Mouse (Mus musculus): Measurements from ENCODE around the gene Camk1d. TPM values are rescaled to one million over a fixed set of nuclear protein-coding genes. Genes with fewer than 3 reads are reported as not detected.
"Not testable (repeated sequence)": the region's sequence is repeated elsewhere in the genome, so short reads cannot be mapped to it uniquely, and the experiment has no call there.

The Camk1d gene
- polyA plus RNA-seq, 1 experiment from 2014 or later: 2.4 TPM

DNA sequence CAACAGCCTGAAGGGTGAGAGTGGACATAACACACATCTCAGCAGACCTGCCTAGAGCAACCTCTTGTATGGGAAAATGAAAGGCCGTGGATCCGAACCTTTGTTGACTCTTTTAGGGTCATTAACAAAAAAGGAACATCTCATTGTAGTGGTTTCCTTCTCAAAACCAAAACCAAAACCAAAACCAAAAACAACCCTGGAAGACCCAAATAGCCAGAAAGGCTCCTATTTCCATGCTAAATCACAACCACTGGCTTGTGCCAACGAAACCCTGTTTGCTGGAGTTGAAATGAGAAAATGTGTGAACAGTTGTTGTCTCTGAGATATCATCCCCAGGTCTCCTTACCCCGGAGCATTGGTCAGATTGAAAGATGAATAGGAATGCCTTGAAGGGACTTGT is 321.8 kb downstream of the Camk1d start:
- H3K9me3 ChIP-seq (replicated peaks): no peaks in the 10 kb centered on the region
- no peak for ATAC-seq (replicated peaks; ENCODE audit: insufficient number of reproducible peaks, insufficient read depth, low FRiP score, low read depth)
- no peak overlapping the region for H3K27ac ChIP-seq
- H3K9ac ChIP-seq: no peak overlapping the region
- no peak overlapping the region for H3K4me3 ChIP-seq
- no peaks in the 10 kb centered on the region for H3K36me3 ChIP-seq
- H3K4me1 ChIP-seq (replicated peaks): no peaks in the 10 kb centered on the region; the same call in 1 of the 2 replicates
- no peak overlapping the region for H3K4me2 ChIP-seq
- H3K27me3 ChIP-seq: no peaks in the 10 kb centered on the region
- 75% methylated on average over 4 of the region's 4 CpGs for WGBS

GRCm38 (mm10) chr2:5388381-5388780 is 325.9 kb downstream of the Camk1d start:
- H3K9ac ChIP-seq: no peak overlapping the region
- H3K4me2 ChIP-seq: no peak overlapping the region
- 73% methylated on average over 7 of the region's 7 CpGs for WGBS
- H3K4me1 ChIP-seq (replicated peaks): peaks cover 5% of the 10 kb centered on the region
- no peaks in the 10 kb centered on the region for H3K36me3 ChIP-seq
- no peaks in the 10 kb centered on the region for H3K9me3 ChIP-seq (replicated peaks)
- no peak for ATAC-seq (replicated peaks; ENCODE audit: insufficient number of reproducible peaks, insufficient read depth, low FRiP score, low read depth)
- no peak overlapping the region for H3K4me3 ChIP-seq
- no peak overlapping the region for H3K27ac ChIP-seq
- H3K27me3 ChIP-seq: no peaks in the 10 kb centered on the region

- no peaks in the 10 kb centered on the region for H3K27me3 ChIP-seq
- H3K27ac ChIP-seq: peak overlapping the region; percentile 29; the same call in 1 of the 2 replicates
- H3K4me1 ChIP-seq (replicated peaks): peaks cover 11% of the 10 kb centered on the region
- H3K4me3 ChIP-seq: no peak overlapping the region
- peak overlapping the region; percentile 1; the same call in 1 of the 2 replicates for H3K4me2 ChIP-seq
- no peaks in the 10 kb centered on the region for H3K9me3 ChIP-seq (replicated peaks)
- no peak overlapping the region for H3K9ac ChIP-seq
- H3K36me3 ChIP-seq: no peaks in the 10 kb centered on the region
- whole genome bisulfite sequencing: 32% methylated on average over 12 of the region's 12 CpGs
- ATAC-seq (replicated peaks; ENCODE audit: insufficient number of reproducible peaks, insufficient read depth, low FRiP score, low read depth): no peak
Observed at GRCm38 (mm10) chr2:5381712-5382710, 332.3 kb downstream of the Camk1d start.

DNA sequence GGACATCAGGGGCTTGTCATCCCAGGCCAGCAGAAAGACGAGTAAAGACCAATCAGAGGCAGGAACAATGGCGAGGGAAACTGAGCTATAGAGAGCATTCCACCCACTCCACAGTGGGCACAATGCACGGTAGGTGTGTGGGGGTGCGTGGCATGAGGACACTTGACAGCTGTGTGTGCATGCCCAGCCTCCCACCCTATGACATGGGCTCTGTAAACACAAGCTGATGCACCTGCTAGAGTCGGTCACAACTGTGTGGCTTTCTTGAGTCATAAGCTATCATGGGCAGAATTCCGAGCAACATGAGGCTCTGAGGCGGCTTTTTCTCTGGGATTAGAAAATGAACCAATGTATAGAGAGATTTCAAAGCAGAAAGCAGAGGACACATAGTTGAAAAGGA is 333.3 kb downstream of the Camk1d start:
- H3K27ac ChIP-seq: no peak overlapping the region
- no peaks in the 10 kb centered on the region for H3K36me3 ChIP-seq
- ATAC-seq (replicated peaks; ENCODE audit: insufficient number of reproducible peaks, insufficient read depth, low FRiP score, low read depth): no peak

DNA sequence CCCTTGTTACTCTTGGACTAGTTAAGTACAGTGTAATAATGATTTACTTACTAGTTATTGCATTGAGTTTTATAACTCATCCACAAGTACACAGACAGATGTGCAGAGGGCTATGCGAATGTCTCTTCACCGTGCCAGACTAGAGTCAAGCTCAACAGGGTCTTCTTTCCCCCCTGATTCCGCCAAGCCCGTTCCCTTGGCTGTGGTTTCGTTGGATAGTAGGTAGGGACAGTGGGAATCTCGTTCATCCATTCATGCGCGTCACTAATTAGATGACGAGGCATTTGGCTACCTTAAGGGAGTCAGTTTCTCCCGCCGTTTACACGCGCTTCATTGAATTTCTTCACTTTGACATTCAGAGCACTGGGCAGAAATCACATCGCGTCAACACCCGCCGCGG is 335.4 kb downstream of the Camk1d start:
- not testable (repeated sequence) for H3K4me2 ChIP-seq; H3K4me3 ChIP-seq; H3K9me3 ChIP-seq (replicated peaks); H3K9ac ChIP-seq; H3K27me3 ChIP-seq; H3K27ac ChIP-seq; ATAC-seq (replicated peaks; ENCODE audit: insufficient number of reproducible peaks, insufficient read depth, low FRiP score, low read depth); H3K36me3 ChIP-seq; H3K4me1 ChIP-seq (replicated peaks)
- WGBS: 52% methylated on average over 18 of the region's 18 CpGs

More for the DNA sequence above, 333.3 kb downstream of the Camk1d start:
- 79% methylated on average over 7 of the region's 7 CpGs for WGBS
- no peaks in the 10 kb centered on the region for H3K9me3 ChIP-seq (replicated peaks)
- no peaks in the 10 kb centered on the region for H3K27me3 ChIP-seq
- H3K4me2 ChIP-seq: no peak overlapping the region
- no peak overlapping the region for H3K9ac ChIP-seq
- peaks cover 9% of the 10 kb centered on the region for H3K4me1 ChIP-seq (replicated peaks)
- no peak overlapping the region for H3K4me3 ChIP-seq

- no peak overlapping the region for H3K4me3 ChIP-seq
- H3K4me1 ChIP-seq (replicated peaks): peaks cover 9% of the 10 kb centered on the region
- no peaks in the 10 kb centered on the region for H3K36me3 ChIP-seq
- no peaks in the 10 kb centered on the region for H3K9me3 ChIP-seq (replicated peaks)
- no peak overlapping the region for H3K4me2 ChIP-seq
- no peaks in the 10 kb centered on the region for H3K27me3 ChIP-seq
- H3K9ac ChIP-seq: no peak overlapping the region
- no peak for ATAC-seq (replicated peaks; ENCODE audit: insufficient number of reproducible peaks, insufficient read depth, low FRiP score, low read depth)
- H3K27ac ChIP-seq: no peak overlapping the region
- WGBS: 74% methylated on average over 6 of the region's 6 CpGs
Observed at GRCm38 (mm10) chr2:5378066-5378672, 336.1 kb downstream of the Camk1d start.

GRCm38 (mm10) chr2:5372886-5373429 is 341.4 kb downstream of the Camk1d start:
- H3K9me3 ChIP-seq (replicated peaks): no peaks in the 10 kb centered on the region
- H3K9ac ChIP-seq: no peak overlapping the region
- no peaks in the 10 kb centered on the region for H3K27me3 ChIP-seq
- no peak for ATAC-seq (replicated peaks; ENCODE audit: insufficient number of reproducible peaks, insufficient read depth, low FRiP score, low read depth)
- WGBS: 64% methylated on average over 6 of the region's 6 CpGs
- H3K36me3 ChIP-seq: no peaks in the 10 kb centered on the region
- no peak overlapping the region for H3K27ac ChIP-seq
- H3K4me2 ChIP-seq: no peak overlapping the region
- H3K4me3 ChIP-seq: no peak overlapping the region
- no peaks in the 10 kb centered on the region for H3K4me1 ChIP-seq (replicated peaks)

GRCm38 (mm10) chr2:5371316-5371715 is 343.0 kb downstream of the Camk1d start:
- no peaks in the 10 kb centered on the region for H3K36me3 ChIP-seq
- H3K4me2 ChIP-seq: no peak overlapping the region
- H3K4me1 ChIP-seq (replicated peaks): no peaks in the 10 kb centered on the region
- H3K4me3 ChIP-seq: no peak overlapping the region
- H3K9ac ChIP-seq: no peak overlapping the region
- ATAC-seq (replicated peaks; ENCODE audit: insufficient number of reproducible peaks, insufficient read depth, low FRiP score, low read depth): no peak
- no peak overlapping the region for H3K27ac ChIP-seq
- H3K9me3 ChIP-seq (replicated peaks): no peaks in the 10 kb centered on the region
- H3K27me3 ChIP-seq: no peaks in the 10 kb centered on the region
- 70% methylated on average over 3 of the region's 3 CpGs for WGBS

GRCm38 (mm10) chr2:5370591-5370990 is 343.7 kb downstream of the Camk1d start:
- WGBS: 71% methylated on average over 3 of the region's 3 CpGs
- H3K4me3 ChIP-seq: no peak overlapping the region
- H3K27ac ChIP-seq: no peak overlapping the region
- H3K4me2 ChIP-seq: no peak overlapping the region
- H3K9ac ChIP-seq: no peak overlapping the region
- no peaks in the 10 kb centered on the region for H3K9me3 ChIP-seq (replicated peaks)
- no peaks in the 10 kb centered on the region for H3K4me1 ChIP-seq (replicated peaks)
- H3K36me3 ChIP-seq: no peaks in the 10 kb centered on the region
- ATAC-seq (replicated peaks; ENCODE audit: insufficient number of reproducible peaks, insufficient read depth, low FRiP score, low read depth): no peak
- no peaks in the 10 kb centered on the region for H3K27me3 ChIP-seq

DNA sequence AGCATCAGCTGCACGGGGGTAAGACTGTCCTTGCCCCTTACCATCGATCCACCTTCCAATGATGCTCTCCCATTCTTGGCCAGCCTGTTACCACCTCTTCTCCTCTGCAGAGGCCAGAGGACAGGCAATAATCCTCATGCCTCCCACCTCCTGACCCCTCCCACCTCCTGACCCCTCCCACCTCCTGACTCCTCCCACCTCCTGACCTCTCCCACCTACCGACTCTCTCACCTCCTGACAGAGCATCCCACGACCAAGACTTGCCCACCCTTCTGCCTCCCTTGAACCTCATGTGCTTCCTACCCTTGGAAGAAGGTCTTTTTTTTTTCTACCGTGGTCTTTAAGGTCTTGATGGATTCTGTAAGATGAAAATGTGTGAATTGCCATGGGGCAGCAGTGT is 350.5 kb downstream of the Camk1d start:
- H3K4me3 ChIP-seq: no peak overlapping the region
- 51% methylated on average over 5 of the region's 5 CpGs for WGBS
- no peak overlapping the region for H3K9ac ChIP-seq
- H3K36me3 ChIP-seq: no peaks in the 10 kb centered on the region
- no peaks in the 10 kb centered on the region for H3K4me1 ChIP-seq (replicated peaks)
- H3K27me3 ChIP-seq: no peaks in the 10 kb centered on the region
- no peak for ATAC-seq (replicated peaks; ENCODE audit: insufficient number of reproducible peaks, insufficient read depth, low FRiP score, low read depth)
- no peak overlapping the region for H3K27ac ChIP-seq
- H3K4me2 ChIP-seq: no peak overlapping the region
- H3K9me3 ChIP-seq (replicated peaks): no peaks in the 10 kb centered on the region

DNA sequence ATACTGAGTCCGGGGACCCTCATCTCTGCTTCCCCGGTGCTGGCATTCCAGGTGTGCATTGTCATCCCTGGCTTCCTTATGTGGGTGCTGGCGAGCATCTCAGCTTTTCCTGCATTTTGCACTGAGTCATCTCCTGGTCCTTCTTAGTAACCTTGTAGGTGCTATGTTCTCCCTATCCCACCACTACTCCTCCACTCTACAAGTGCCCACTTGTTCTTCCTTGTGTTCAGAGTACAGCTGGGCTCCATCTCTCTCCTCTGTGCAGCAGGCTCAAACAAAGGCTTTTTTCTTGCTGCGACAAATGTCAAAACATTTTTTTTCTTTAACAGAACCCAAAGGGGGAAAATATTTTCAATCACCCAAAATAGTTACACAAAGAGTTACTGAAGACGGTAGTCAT is 356.3 kb downstream of the Camk1d start:
- no peak overlapping the region for H3K4me2 ChIP-seq
- no peaks in the 10 kb centered on the region for H3K36me3 ChIP-seq
- 81% methylated on average over 5 of the region's 5 CpGs for WGBS
- H3K4me3 ChIP-seq: no peak overlapping the region
- ATAC-seq (replicated peaks; ENCODE audit: insufficient number of reproducible peaks, insufficient read depth, low FRiP score, low read depth): no peak
- no peaks in the 10 kb centered on the region for H3K27me3 ChIP-seq
- no peaks in the 10 kb centered on the region for H3K9me3 ChIP-seq (replicated peaks)
- no peaks in the 10 kb centered on the region for H3K4me1 ChIP-seq (replicated peaks)
- H3K9ac ChIP-seq: no peak overlapping the region
- no peak overlapping the region for H3K27ac ChIP-seq

Data from heart, embryonic 15.5 days (tissue).